Mouse (Mus musculus): ENCODE measurements around the gene Kcnh8. TPM values are rescaled to one million over a fixed set of nuclear protein-coding genes. Genes with fewer than 3 reads are reported as not detected.
A peak's percentile ranks its signal among the peaks of the same experiment; 100 is the strongest.

The Kcnh8 gene
- polyA plus RNA-seq, 1 experiment from 2014 or later: 0.13 TPM

- Histone ChIP-seq H3K27ac (ENCODE audit: low read length) (no peak overlapping the region), H3K9me3 (ENCODE audit: control insufficient read depth, low read length) (no peaks in the 10 kb centered on the region), H3K4me3 (ENCODE audit: low read length) (no peak overlapping the region), H3K36me3 (ENCODE audit: control insufficient read depth, insufficient read depth, low read length) (no peaks in the 10 kb centered on the region), H3K9ac (ENCODE audit: low read length) (no peak overlapping the region), H3K4me2 (ENCODE audit: low read depth, low read length) (no peak overlapping the region), H3K27me3 (ENCODE audit: control insufficient read depth, insufficient read depth, low read depth, low read length) (no peaks in the 10 kb centered on the region), H3K4me1 (replicated peaks; ENCODE audit: control insufficient read depth, insufficient read depth, low read length) (no peaks in the 10 kb centered on the region)
- no peak for ATAC-seq (ENCODE audit: low read depth)
Observed at GRCm38 (mm10) chr17:52943966-52944365, 341.5 kb downstream of the Kcnh8 start.

GRCm38 (mm10) chr17:52972735-52973134, 370.2 kb downstream of the Kcnh8 start:
- Histone ChIP-seq H3K4me3 (ENCODE audit: low read length) (no peak overlapping the region), H3K9ac (ENCODE audit: low read length) (no peak overlapping the region), H3K27me3 (ENCODE audit: control insufficient read depth, insufficient read depth, low read depth, low read length) (no peaks in the 10 kb centered on the region), H3K27ac (ENCODE audit: low read length) (no peak overlapping the region), H3K36me3 (ENCODE audit: control insufficient read depth, insufficient read depth, low read length) (no peaks in the 10 kb centered on the region), H3K4me2 (ENCODE audit: low read depth, low read length) (no peak overlapping the region), H3K9me3 (ENCODE audit: control insufficient read depth, low read length) (no peaks in the 10 kb centered on the region), H3K4me1 (replicated peaks; ENCODE audit: control insufficient read depth, insufficient read depth, low read length) (no peaks in the 10 kb centered on the region)
- ATAC-seq (ENCODE audit: low read depth): peak; percentile 41; the same call in 1 of the 2 replicates
- 50% methylated on average over 1 of the region's 1 CpGs for WGBS

- Histone ChIP-seq H3K27ac (ENCODE audit: low read length) (no peak overlapping the region), H3K27me3 (ENCODE audit: control insufficient read depth, insufficient read depth, low read depth, low read length) (no peaks in the 10 kb centered on the region), H3K4me2 (ENCODE audit: low read depth, low read length) (no peak overlapping the region), H3K4me3 (ENCODE audit: low read length) (no peak overlapping the region), H3K36me3 (ENCODE audit: control insufficient read depth, insufficient read depth, low read length) (no peaks in the 10 kb centered on the region), H3K9ac (ENCODE audit: low read length) (no peak overlapping the region), H3K4me1 (replicated peaks; ENCODE audit: control insufficient read depth, insufficient read depth, low read length) (no peaks in the 10 kb centered on the region), H3K9me3 (ENCODE audit: control insufficient read depth, low read length) (no peaks in the 10 kb centered on the region)
- 87% methylated on average over 4 of the region's 4 CpGs for WGBS
- ATAC-seq (ENCODE audit: low read depth): no peak
Observed at GRCm38 (mm10) chr17:52980958-52981357, 378.4 kb downstream of the Kcnh8 start.

All from lung, embryonic 16.5 days (tissue).